Comparison of ENCODE assay signal across 8 mouse cellular contexts in the genomic region with DNA sequence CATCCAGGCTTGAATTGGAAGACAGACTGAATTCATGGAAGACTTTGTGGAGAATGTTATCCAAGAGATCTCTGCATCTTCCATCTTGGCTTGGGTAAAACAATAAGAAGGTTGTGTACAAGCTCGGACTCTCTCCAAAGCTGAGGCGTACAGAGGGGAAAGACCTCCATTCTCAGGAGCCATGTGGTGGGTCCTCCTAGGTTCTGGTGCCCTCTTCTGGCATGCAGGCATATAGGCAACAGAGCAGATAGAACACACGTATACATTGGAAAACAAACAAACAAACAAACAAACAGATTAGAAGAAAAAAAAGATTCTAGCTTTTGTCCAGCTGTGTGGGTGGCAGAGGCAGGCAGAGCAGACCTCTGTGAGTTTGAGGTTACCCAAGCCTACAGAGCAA.
DNase-seq lines count a peak whose midpoint lies in the region; ATAC-seq and TF ChIP-seq lines count a peak whose summit lies in the region.

No protein-coding gene starts in this region.

- no peaks in the 10 kb centered on the region for H3K27me3 ChIP-seq in kidney, postnatal 0 days (ENCODE audit: insufficient read depth, low read length)
- H3K27me3 ChIP-seq in MEL (ENCODE audit: control insufficient read depth in 1 of 2, insufficient read depth in 2 of 2, low read length in 2 of 2): no peaks in the 10 kb centered on the region
- no peaks in the 10 kb centered on the region for H3K27me3 ChIP-seq in embryonic facial prominence, embryonic 10.5 days (replicated peaks; ENCODE audit: low read depth, poor library complexity, severe bottlenecking)
- H3K27me3 ChIP-seq in neural tube, embryonic 15.5 days (replicated peaks): no peaks in the 10 kb centered on the region

- H3K4me3 ChIP-seq in kidney, postnatal 0 days (replicated peaks; ENCODE audit: low read depth, low read length): no peak overlapping the region
- H3K4me3 ChIP-seq in MEL (ENCODE audit: control insufficient read depth in 1 of 2, insufficient read depth in 1 of 2, low read depth in 2 of 2, low read length in 2 of 2): peak overlapping the region in 1 of 2 experiments; percentile 33; a peak in 2 of 4 replicates
- H3K4me3 ChIP-seq in embryonic facial prominence, embryonic 10.5 days: no peak overlapping the region
- no peak overlapping the region for H3K4me3 ChIP-seq in neural tube, embryonic 15.5 days (replicated peaks)

- peak; percentile 52; the same call in 1 of the 2 replicates for ATAC-seq in kidney, postnatal 0 days (replicated peaks; ENCODE audit: low FRiP score, low read depth)
- ATAC-seq in neural tube, embryonic 15.5 days (ENCODE audit: low FRiP score): peak; percentile 90

- no peak for TF ChIP-seq POLR2A in MEL (IDR thresholded peaks at IDR 0.05; ENCODE audit: control insufficient read depth in 1 of 2, insufficient read depth in 1 of 2, low read depth in 1 of 2, low read length in 2 of 2, poor library complexity in 1 of 2)

- peak; percentile 91 for TF ChIP-seq RAD21 in MEL (IDR thresholded peaks at IDR 0.05; ENCODE audit: low read depth, low read length)

- H3K4me2 ChIP-seq in kidney, postnatal 0 days (ENCODE audit: low read length): peak overlapping the region; percentile 7; the same call in 1 of the 2 replicates
- no peak overlapping the region for H3K4me2 ChIP-seq in neural tube, embryonic 15.5 days

- no peak for TF ChIP-seq EP300 in MEL (IDR thresholded peaks at IDR 0.05; ENCODE audit: low read depth in 1 of 2, low read length in 2 of 2)

- no peak overlapping the region for H3K9ac ChIP-seq in kidney, postnatal 0 days (ENCODE audit: low read depth, low read length)
- peak overlapping the region; percentile 44; the same call in 1 of the 2 replicates for H3K9ac ChIP-seq in MEL (ENCODE audit: control insufficient read depth, low read depth, low read length, poor library complexity, severe bottlenecking)
- no peak overlapping the region for H3K9ac ChIP-seq in neural tube, embryonic 15.5 days (replicated peaks)

- no peaks in the 10 kb centered on the region for H3K36me3 ChIP-seq in kidney, postnatal 0 days (ENCODE audit: insufficient read depth, low read length)
- peaks cover 0 to 11% of the 10 kb centered on the region in 2 experiments; a peak in 2 of 4 replicates for H3K36me3 ChIP-seq in MEL (ENCODE audit: control insufficient read depth in 1 of 2, insufficient read depth in 2 of 2, low read length in 2 of 2)
- H3K36me3 ChIP-seq in embryonic facial prominence, embryonic 10.5 days (replicated peaks): no peaks in the 10 kb centered on the region
- H3K36me3 ChIP-seq in neural tube, embryonic 15.5 days: no peaks in the 10 kb centered on the region

- H3K9me3 ChIP-seq in kidney, postnatal 0 days (replicated peaks; ENCODE audit: low read length): no peaks in the 10 kb centered on the region
- no peaks in the 10 kb centered on the region for H3K9me3 ChIP-seq in MEL (replicated peaks; ENCODE audit: insufficient read depth, low read length)
- no peaks in the 10 kb centered on the region for H3K9me3 ChIP-seq in embryonic facial prominence, embryonic 10.5 days
- no peaks in the 10 kb centered on the region for H3K9me3 ChIP-seq in neural tube, embryonic 15.5 days (replicated peaks)

- no peaks in the 10 kb centered on the region for H3K79me2 ChIP-seq in MEL (ENCODE audit: control insufficient read depth, insufficient read depth, low read length, poor library complexity)

- no peak overlapping the region for H3K27ac ChIP-seq in kidney, postnatal 0 days
- no peak overlapping the region for H3K27ac ChIP-seq in MEL (ENCODE audit: control insufficient read depth, low read depth, low read length)
- no peak overlapping the region for H3K27ac ChIP-seq in embryonic facial prominence, embryonic 10.5 days (replicated peaks)
- no peak overlapping the region for H3K27ac ChIP-seq in neural tube, embryonic 15.5 days (replicated peaks)

- 14% methylated on average over 3 of the region's 3 CpGs for WGBS in kidney, postnatal 0 days
- 27% methylated on average over 3 of the region's 3 CpGs for WGBS in embryonic facial prominence, embryonic 10.5 days
- 6% methylated on average over 3 of the region's 3 CpGs for WGBS in neural tube, embryonic 15.5 days

- TF ChIP-seq CTCF in kidney, postnatal 0 days (IDR thresholded peaks at IDR 0.05; ENCODE audit: low read depth): peak; percentile 81
- peak; percentile 79 to 85 (median 82) for TF ChIP-seq CTCF in MEL (IDR thresholded peaks at IDR 0.05 in 2 of 3, conservative IDR thresholded peaks at IDR 0.05 in 1 of 3; ENCODE audit: control insufficient read depth in 1 of 3, insufficient read depth in 1 of 3, low read depth in 2 of 3, low read length in 3 of 3, poor library complexity in 1 of 3, severe bottlenecking in 1 of 3)

- H3K4me1 ChIP-seq in kidney, postnatal 0 days (replicated peaks; ENCODE audit: insufficient read depth, low read length): no peaks in the 10 kb centered on the region
- H3K4me1 ChIP-seq in MEL (ENCODE audit: control insufficient read depth in 1 of 2, insufficient read depth in 2 of 2, low read length in 2 of 2): peaks cover 3 to 14% of the 10 kb centered on the region in 2 experiments; a peak in 3 of 4 replicates
- H3K4me1 ChIP-seq in embryonic facial prominence, embryonic 10.5 days: peaks cover 2% of the 10 kb centered on the region; the same call in 1 of the 2 replicates
- no peaks in the 10 kb centered on the region for H3K4me1 ChIP-seq in neural tube, embryonic 15.5 days

- DNase-seq in kidney, postnatal 0 days (ENCODE audit: low spot score): peak; percentile 58
- DNase-seq in kidney, postnatal 25 days: no peak
- DNase-seq in MEL (ENCODE audit: low read depth, low spot score): peak; percentile 79
- DNase-seq in embryonic facial prominence, embryonic 10.5 days (ENCODE audit: low spot score): peak; percentile 45
- peak; percentile 44 to 60 for DNase-seq in kidney, postnatal 4 days
- no peak for DNase-seq in urinary bladder, postnatal 25 days (ENCODE audit: low spot score)
- DNase-seq in ovary, adult 18-20 months (ENCODE audit: low spot score): no peak

TF ChIP-seq in MEL, 35 proteins besides CTCF, POLR2A, EP300 and RAD21:
- TF ChIP-seq SIN3A (IDR thresholded peaks at IDR 0.05; ENCODE audit: low read length) (no peak), MYC (IDR thresholded peaks at IDR 0.05; ENCODE audit: low read depth, low read length) (peak; percentile 69; the same call in 1 of the 2 replicates), CHD2 (IDR thresholded peaks at IDR 0.05; ENCODE audit: low read length) (no peak), ZMIZ1 (IDR thresholded peaks at IDR 0.05; ENCODE audit: low read depth, low read length) (no peak), ZC3H11A (IDR thresholded peaks at IDR 0.05; ENCODE audit: low read depth, low read length) (peak; percentile 84), CHD1 (IDR thresholded peaks at IDR 0.05; ENCODE audit: low read depth, low read length) (no peak), SMC3 (IDR thresholded peaks at IDR 0.05; ENCODE audit: low read depth, low read length) (peak; percentile 85), ZNF384 (IDR thresholded peaks at IDR 0.05; ENCODE audit: low read depth, low read length) (no peak)
TF ChIP-seq in MEL: peak in this region for 3.

Comparison
In these comparisons a context has a peak if more than half of its experiments do, and no peak if none do; other contexts are left out.
1. DNase-seq: peak in kidney, postnatal 0 days (single experiment), MEL (single experiment), embryonic facial prominence, embryonic 10.5 days (single experiment) and kidney, postnatal 4 days (2 of 2); none in kidney, postnatal 25 days (0 of 2), urinary bladder, postnatal 25 days (single experiment) and ovary, adult 18-20 months (single experiment).